Mouse (Mus musculus): ENCODE measurements around the gene Rxrb. TPM values are rescaled to one million over a fixed set of nuclear protein-coding genes. Genes with fewer than 3 reads are reported as not detected.
A peak's percentile ranks its signal among the peaks of the same experiment; 100 is the strongest.
"Not testable (repeated sequence)": the region's sequence is repeated elsewhere in the genome, so short reads cannot be mapped to it uniquely, and the experiment has no call there.

Rxrb gene
- polyA plus RNA-seq (2012; rRNA removed), result 47.7 and 53.1 TPM in 2 replicates

DNA sequence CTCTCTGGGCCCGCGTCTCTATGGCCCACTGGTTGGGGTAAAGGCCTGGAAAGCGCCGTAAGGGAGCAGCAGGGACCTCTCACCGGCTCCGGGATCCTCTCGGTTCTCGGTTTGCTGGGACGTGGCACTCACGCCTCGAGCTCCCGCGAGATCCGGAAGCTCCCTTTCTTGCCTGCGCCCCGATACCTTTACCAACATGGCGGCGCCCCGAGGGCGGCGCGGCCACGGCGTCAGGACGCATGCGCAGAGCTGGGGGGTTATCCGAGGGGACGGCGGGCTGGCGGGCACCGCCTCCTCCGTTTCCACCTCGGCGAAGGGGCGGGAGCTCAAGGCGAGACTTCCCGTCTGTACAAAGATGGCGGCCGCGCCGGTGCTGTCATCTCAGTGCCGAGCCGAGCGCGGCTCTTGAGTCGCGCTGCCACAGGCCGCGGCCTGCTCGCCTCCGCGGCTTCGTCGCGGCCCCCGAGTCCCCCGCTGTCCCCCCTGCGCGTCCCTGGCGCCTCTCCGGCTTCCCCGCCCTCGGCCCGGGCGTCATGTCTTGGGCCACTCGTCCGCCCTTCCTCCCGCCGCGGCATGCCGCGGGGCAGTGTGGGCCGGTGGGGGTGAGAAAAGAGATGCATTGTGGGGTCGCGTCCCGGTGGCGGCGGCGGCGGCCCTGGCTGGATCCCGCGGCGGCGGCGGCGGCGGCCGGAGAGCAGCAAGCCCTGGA, at the start of gene Rxrb, which contains the start of gene Slc39a7:
Gene Rxrb, plus strand, starts transcription at position 348 of the 709 bp plus-strand sequence.
Gene Slc39a7, minus strand, starts transcription at position 218 of the 709 bp plus-strand sequence.
- peak; percentile 99 for DNase-seq (ENCODE audit: low spot score)

DNA sequence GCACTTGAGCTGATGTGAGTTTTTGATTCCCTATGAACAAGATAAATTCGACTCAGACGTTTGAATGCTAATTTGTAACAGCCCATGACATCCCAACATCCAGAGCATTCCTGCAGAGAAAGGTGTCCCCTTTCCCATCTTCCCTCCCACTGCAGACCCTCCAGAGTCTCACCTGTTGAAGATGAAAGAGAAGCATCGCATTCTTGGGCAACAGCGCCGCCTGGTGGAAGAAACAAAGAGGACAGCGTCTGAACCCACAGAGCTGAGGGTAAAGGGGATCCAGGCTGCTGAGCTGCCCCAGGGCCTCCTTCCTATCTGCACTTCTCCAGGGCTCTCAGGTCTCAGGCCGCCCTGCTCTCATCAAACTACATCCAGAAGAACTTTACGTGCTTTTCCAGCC, 49.5 kb upstream of the Rxrb start:
- not testable (repeated sequence) for DNase-seq (ENCODE audit: low spot score)

DNA sequence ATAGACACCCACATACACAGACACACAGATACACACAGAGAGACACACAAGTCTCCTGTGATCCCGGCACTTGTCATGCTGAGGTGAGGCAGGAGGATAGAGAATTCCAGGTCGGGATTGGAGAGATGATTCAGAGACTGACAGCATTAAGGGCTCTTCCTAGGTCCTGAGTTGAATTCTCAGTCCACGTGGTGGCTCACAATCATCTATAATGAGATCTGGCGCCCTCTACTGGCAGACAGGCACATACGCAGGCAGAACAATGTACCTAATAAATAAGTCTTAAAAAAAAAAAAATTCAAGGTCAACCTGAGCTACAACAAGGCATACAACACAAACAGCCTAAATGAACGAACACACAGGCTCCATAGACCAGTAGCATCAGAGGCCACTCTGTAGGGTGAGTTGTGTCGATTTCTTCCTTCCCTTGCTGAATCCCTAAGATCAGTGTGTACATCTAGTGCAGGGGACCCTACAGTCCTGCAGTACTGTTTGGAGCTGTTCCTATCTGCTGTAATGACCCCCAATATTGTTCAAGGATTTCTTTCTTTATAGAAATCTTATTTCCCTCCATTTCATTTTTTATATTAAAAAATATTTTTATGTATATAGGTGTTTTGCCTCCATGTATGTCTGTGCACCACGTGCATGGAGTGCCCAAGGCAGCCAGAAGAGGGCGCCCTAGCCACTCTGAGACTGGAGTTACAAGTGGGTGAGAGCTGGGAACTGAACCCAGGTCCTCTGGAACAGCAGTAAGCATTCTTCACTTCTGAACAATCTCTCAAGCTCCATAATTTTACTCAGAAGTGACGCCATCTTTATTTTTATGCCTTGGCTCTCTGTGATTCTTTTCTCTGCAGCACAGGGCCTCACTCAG, 39.6 kb upstream of the Rxrb start:
- DNase-seq (ENCODE audit: low spot score), result no peak

DNA sequence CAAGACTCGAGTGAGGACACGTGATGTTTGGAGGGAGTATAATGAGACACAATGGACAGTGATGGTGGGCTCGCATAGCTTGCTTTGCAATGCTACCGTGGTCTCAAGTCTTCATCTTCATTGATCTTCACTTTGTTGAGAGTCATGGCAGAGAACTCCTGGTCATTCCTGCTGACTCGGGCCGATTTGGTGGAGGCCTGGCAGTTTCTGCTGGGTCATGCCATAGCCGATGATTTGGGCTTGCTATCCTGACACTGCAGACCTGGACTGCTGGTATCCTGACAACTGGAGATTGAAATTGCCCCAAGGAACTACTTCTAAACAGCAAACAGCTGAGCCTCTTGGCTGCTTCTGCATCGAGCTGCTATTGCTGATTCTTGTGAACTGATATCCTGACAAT, 36.7 kb upstream of the Rxrb start:
- no peak for DNase-seq (ENCODE audit: low spot score)

DNA sequence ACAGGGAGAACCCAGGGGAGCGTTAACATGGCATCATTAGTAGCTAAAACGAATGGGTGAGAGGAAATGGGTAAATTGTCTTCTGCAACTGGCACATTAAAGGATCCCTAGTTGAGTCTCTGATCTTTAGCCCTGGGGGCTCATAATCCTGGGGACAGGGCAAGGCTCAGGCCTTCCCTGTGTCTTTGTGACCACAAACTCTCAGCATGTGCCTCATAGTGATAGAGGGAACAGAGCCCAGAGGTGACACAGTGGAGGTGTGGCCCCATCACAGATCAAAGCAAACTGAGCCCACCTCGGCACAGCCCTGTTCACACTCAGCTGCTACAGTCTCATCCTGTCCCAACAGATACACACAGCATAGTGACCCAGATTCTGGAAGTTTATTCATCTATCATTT, 36.0 kb upstream of the Rxrb start:
- no peak for DNase-seq (ENCODE audit: low spot score)

DNA sequence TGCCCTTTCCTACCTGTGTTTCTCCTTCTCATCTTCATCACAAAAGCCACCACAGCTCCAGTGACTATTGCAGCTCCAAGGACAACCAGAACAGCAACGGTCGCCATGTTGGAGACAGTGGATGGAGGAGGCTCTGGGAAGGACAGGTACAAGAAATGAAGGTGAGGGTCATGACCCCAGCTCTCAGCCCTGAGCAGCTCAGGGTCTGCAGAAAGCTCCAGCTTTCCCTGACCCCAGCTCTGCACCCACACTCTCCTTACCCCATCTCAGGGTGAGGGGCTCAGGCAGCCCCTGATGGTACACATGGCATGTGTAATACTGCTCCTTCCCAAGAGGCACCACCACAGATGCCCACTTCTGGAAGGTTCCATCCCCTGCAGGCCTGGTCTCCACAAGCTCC, 34.6 kb upstream of the Rxrb start:
- DNase-seq (ENCODE audit: low spot score), result not testable (repeated sequence)

DNA sequence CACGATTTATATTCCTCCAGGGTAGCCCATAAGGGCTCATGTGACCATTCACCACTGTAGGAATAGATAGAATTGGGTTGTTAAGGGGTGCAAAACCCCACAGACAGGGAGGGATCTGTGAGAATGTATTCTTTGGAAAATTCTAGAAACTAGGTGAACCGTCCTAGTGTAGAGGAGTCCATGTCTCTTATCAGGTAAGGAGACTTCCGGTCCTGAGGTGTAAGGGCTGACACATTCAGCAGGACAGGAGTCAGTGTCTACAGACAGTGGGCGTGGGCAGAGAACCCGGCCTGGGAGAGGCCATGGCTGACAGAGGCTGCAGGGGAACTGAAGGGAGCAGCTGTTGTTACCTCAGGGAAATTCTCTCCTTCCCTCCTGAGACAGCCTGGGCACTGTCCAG, 32.9 kb upstream of the Rxrb start:
- DNase-seq (ENCODE audit: low spot score), result not testable (repeated sequence)

DNA sequence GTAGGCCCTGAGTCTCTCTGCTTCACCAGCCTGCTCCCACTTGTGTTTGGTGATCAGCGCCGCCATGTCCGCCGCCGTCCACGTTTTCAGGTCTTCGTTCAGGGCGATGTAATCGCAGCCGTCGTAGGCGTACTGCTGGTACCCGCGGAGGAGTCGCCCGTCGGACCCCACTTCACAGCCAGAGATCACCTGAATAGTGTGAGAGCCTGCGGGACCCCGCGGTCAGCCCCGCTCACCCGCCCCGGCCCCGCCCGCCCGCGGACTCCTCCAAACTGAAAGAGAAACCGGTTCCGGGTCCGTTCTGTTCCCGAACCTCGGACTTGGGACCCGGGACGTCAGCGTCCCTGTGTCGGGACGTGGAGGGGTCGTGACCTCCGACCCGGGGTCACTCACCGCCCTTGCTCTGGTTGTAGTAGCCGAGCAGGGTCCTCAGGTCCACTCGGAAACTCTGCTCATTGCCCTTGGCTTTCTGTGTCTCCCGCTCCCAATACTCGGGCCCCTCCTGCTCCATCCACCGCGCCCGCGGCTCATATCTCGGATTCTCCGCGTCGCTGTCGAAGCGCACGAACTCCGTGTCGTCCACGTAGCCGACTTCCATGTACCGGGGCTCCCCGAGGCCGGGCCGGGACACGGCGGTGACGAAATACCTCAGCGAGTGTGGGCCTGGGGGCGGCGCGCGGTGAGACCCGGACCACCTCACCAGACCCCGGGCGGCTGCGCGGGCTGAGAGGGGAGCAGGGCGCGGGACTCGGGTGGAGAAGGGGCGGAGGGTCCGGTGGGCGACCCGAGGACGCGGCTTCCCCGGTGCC, 32.1 kb upstream of the Rxrb start:
- no peak for DNase-seq (ENCODE audit: low spot score)

DNA sequence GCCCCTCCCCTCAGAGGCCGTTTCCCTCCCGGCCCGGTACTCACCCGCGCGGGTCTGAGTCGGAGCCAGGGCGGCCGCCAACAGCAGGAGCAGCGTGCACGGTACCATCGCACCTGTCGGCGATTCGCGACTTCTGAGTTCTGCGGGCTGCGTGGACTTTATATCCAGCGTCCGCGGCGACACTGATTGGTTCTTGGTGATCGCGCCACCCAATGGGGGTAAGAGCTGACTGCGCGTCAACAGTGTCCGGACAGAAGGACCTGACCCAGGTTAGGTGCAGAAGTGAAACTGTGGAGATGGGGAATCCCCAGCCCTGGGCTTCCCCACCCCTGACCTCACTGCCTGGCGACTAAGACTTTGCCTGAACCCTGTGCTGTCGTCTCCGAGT, 31.5 kb upstream of the Rxrb start, which contains the start of gene H2-K1:
Gene H2-K1, minus strand, starts transcription at position 198 of the 388 bp plus-strand sequence.
- peak; percentile 83 for DNase-seq (ENCODE audit: low spot score)

DNA sequence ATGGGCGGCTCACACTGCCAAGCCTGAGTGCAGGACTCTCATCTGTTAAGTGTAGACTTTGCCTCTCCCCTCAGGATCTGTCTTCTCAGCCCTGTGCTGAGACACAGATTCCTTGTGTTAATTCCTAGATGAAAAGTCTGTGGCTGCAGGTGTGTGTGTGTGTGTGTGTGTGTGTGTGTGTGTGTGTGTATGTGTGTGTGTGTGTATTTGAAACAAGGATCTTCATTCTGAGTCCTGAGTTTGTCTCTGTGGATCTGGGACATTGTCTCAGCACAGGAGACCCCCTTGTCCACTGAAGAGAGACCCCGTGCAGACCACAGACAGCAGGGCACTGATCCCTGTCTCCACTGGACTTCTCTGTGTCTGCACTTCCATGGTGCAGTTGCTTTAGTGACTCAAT, 30.8 kb upstream of the Rxrb start:
- not testable (repeated sequence) for DNase-seq (ENCODE audit: low spot score)

DNA sequence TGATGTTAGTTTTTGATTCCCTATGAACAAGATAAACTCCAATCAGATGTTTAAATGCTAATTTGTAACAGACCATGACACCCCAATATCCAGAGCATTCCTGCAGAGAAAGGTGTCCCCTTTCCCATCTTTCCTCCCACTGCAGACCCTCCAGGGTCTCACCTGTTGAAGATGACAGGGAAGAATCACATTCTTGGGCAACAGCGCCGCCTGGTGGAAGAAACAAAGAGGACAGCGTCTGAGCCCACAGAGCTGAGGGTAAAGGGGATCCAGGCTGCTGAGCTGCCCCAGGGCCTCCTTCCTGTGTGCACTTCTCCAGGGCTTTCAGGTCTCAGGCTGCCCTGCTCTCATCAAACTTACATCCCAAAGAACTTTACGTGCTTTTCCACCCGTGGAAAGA, 28.2 kb upstream of the Rxrb start:
- no peak for DNase-seq (ENCODE audit: low spot score)

DNA sequence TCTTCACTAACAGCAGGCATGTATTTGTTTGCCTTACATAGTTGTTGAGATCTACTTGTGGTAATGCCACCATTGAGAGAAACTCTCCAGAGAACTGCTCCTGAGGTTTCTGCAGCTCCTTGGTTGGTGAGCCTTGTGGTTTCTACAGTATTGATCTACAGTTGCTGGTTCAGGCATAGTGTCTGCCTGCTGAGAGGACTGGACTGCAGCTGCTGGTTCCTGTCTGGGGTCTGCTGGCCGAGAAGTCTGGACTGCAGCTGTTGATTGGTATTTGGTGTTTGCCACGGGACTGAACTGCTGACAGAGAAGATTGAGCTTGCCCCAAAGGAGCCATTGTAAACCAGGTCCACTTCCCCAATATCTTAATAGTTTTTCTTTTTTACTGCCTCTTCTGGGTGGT, 25.0 kb upstream of the Rxrb start:
- no peak for DNase-seq (ENCODE audit: low spot score)

DNA sequence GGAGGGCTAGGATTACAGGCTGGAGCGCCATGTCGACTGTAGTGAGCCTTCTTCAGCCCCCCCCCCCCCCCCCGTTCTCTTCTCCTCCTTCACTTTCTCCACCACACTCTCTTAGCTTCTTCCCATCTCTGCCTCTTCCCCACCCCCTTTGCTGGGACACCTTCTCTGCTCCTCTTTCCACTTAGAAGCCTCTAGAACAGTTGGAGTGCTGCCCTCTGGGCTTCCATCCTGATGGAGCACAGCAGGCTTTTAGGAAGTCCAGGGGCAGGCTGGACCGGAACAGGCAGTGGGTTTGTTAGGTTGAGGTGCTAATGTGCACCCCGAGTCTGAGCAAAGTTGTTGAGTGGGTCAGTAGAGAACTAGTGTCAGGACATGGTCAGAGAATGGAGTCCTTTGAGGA, 21.5 kb upstream of the Rxrb start:
- DNase-seq (ENCODE audit: low spot score), result no peak

DNA sequence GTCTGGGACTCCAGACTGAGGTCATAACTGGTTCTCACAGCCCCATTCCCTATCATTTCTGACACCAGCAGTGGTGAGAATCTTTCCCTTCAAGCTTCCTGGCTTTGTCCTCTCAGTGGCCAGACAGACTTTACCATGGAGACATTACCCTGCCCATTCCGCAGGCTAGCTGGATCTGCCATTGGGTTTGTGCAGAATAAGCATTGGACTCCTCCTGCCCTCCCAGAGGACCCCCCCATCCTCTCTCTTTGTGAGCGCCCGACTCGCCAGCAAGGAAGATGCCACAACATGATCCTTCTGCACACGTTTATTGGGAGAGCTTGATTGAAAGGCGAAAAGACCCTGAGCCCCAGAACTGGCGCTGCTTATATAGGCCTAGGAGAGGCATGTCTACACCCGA, 18.2 kb upstream of the Rxrb start:
- no peak for DNase-seq (ENCODE audit: low spot score)

DNA sequence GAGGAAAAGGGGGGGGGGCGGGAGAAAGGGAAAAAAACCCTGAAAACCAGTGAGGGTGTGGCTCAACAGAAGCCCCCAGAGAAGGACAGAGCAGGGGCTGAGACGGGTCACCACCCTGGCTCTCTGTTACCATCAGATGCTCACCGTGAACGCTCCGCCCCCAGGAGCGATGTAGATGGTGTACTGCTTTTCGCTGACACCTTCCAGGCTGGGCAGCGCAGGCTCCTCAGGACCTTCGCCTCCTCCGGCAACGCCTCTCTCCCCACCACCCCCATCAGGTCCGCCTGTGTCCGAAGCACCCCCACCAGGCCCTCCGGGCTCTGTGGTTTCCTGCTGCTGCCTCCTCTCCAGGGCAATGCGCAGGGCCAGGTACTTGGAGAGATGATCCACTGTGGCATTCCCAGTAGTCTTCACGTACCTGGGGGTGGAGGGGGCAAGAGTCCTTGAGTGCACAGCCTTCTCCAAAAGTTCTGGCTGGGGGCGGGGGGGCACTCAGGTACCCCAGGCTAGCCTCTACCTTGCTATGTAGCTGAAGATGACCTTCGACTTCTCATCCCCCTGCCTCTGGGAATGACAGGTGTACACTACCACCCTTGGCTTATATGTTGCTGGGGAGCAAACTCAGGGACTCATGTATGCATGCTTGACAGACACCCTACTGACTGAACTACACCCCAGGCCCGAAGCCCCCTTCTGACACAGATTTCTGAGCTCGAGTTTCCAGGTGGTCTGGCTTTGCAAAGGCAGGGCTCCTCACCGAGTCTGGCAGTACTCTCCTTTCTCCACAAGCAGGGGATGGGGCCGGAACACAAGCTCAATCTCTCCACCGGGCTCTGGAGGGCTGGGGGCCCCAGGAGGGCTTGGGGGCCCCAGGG, 9.8 kb upstream of the Rxrb start:
- no peak for DNase-seq (ENCODE audit: low spot score)

DNA sequence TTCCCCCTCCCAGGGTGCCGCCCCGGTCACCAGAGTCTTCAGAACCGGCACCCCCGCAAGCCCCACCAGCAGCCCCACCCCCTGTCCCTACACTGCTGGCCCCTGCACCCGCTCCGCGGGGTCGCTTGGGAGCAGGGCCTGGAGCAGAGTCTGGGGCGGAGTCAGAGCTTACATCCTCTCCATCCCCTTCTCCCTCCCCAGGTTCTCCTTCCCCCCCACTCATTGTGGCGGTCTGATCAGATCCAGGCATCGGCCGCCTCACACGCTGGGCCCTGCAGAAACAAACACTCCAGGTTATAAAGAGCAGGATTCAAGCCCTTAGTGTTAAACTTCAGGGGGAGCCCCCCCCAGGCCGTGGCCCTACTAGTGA, 9.2 kb upstream of the Rxrb start:
- DNase-seq (ENCODE audit: low spot score), result no peak

DNA sequence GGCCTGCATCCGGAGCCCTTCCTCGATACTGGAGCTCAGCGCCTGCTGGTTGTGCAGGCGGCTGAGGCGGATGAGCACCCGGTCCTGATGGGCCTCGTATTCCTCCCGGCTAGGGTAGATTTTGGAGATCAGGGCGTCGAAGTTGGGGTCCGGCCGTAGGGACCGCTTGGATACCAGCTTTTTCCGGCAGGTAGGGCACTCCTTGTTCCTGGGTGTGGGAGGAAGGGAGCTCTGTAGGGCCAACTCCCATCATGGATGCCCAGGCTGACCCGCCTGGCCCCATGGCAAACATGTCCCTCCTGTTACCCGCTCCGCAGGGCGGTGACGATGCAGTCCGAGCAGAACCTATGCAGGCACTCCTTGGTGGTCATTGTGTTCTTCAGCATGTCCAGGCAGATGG, 8.6 kb upstream of the Rxrb start:
- DNase-seq (ENCODE audit: low spot score), result no peak

DNA sequence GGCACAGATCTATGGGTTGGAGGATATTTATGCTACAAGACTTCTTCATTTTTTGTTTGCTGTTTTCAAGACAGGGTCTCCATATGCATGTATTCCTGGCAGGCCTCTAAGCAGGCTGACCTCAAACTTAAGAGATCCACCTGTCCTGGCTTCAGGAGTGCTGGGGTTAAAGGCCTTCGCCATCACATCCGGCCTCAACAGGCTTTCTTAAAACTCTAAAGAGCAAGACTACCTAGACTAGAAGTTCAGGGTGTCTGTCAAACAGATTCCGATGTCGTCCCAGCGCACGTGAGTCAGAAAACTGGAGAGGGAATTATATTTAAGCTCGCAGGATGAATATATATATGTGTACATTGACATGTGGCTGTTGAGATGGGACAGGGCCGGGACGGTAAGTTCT, 7.9 kb upstream of the Rxrb start:
- no peak for DNase-seq (ENCODE audit: low spot score)

DNA sequence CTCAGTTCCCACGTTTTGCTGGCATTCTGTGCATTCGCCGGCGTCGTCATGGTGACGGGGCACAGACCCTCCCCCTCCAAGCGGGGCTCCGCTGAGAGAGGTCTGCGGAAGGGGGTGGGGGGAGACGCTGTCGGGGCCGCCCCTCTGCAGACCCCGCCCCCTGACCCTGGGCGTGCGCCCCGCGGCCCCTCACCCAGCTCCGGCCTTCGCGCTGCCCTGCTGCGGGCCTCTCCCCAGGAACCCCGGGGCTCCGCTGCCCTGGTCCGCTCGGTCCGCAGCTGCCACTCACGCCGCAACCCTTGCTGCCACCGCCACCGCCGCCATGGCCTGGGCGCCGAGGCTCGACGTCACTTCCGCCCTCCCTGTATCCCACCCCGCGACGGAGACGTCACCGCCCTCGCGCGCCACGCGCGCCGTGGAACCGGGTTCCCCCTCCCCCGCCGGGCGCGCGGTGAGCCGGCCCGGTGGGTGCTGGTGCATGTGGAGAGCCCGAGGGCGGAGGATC, 7.2 kb upstream of the Rxrb start, which contains the start of gene Ring1:
Gene Ring1, minus strand, starts transcription at position 364 of the 505 bp plus-strand sequence.
- peak; percentile 87 for DNase-seq (ENCODE audit: low spot score)

DNA sequence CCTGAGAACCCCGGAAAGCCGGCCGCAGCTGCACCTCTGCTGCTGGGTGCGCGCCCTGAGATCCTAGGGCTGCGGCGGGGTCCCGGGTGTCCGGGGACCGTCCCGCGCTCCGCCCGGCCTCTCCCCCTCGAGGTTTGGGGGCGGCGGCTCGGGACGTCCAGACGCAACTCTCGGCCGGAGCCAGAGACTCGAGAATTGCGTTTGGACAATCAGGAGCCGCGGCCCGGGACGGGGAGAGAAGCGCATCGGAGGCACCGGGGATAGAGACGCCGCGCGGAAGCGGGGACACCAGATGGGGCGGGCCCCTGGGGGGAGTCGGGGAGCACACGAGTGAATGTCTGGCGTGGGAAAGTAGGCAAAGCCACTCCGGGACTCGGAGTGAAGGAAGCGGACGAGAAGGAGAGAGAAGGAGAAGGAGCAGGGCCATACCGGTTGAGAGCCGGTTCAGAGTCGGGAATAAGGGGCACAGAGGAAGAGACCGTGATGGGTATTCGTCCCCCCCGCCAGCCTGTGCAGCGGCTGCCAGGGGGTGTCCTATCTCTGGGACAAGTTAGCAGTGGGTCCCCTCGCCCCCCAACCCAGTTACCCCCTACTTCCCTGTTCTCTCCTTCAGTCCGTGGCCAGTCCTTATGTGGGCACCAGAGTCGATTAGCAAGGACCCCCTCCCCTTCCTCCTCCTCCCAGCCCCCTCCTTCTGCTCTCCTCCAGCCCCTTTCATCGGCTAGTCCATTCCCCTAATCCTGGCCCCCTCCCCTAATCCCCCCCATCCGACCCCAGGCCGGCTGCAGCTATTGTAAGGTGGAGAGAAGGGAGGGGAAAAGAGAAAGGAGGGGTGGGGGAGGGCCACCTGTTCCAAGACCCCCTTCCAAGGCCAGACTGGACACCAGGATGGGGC, 6.5 kb upstream of the Rxrb start:
- no peak for DNase-seq (ENCODE audit: low spot score)
